Mouse (Mus musculus) erythroblast, embryonic 14.5 days (primary cell): Measurements from ENCODE around the gene Slc45a3. TPM values are rescaled to one million over a fixed set of nuclear protein-coding genes. Genes with fewer than 3 reads are reported as not detected.

Experiments used
- H3K27me3 ChIP-seq: 2 replicates; pipeline ENCODE4 v1.6.1; 2012; ENCODE audit warnings: inconsistent platforms; ENCODE audit not compliant: control insufficient read depth
- H3K36me3 ChIP-seq: 2 replicates; pipeline ENCODE4 v1.6.1; 2012; ENCODE audit warnings: mild to moderate bottlenecking, inconsistent platforms; ENCODE audit not compliant: control insufficient read depth
- H3K4me1 ChIP-seq: 2 replicates; pipeline ENCODE4 v1.6.1; 2012; ENCODE audit warnings: inconsistent platforms; ENCODE audit not compliant: control insufficient read depth
- H3K4me3 ChIP-seq: replicated peaks from 2 replicates; pipeline ENCODE3; 2012; ENCODE audit warnings: moderate library complexity, mild to moderate bottlenecking, inconsistent platforms
- H3K9me3 ChIP-seq: 2 replicates; pipeline ENCODE4 v1.6.1; 2012; ENCODE audit warnings: low read length, inconsistent platforms, mixed read lengths; ENCODE audit not compliant: control insufficient read depth
- GATA1 ChIP-seq: IDR thresholded peaks from 2 replicates; pipeline ENCODE4 v1.6.1; 2012; ENCODE audit warnings: low read length, inconsistent platforms, mixed read lengths
- TAL1 ChIP-seq: IDR thresholded peaks from 3 replicates; pipeline ENCODE4 v1.6.1; 2012; ENCODE audit warnings: low read length, inconsistent platforms, mixed read lengths
- polyA plus RNA-seq: library from polyadenylated mRNA; stranded (reverse); fragments of >175 nt; gene quantifications from 2 replicates; pipeline ENCODE4 v1.2.3, GENCODE M21; 2012

Slc45a3 gene
- 0.02 and 0.03 TPM in 2 replicates for polyA plus RNA-seq

- peaks cover 61% of the 10 kb centered on the region for H3K27me3 ChIP-seq
- no peaks in the 10 kb centered on the region; the same call in 1 of the 2 replicates for H3K9me3 ChIP-seq
- TF ChIP-seq TAL1, result no peak
- TF ChIP-seq GATA1, result no peak
- peak within 1 kb of the TSS; percentile 57 for H3K4me3 ChIP-seq
- H3K4me1 ChIP-seq, result peaks cover 4% of the 10 kb centered on the region
- H3K36me3 ChIP-seq, result no peaks in the 10 kb centered on the region
Observed at GRCm38 (mm10) chr1:131962606-131963084, at the start of gene Slc45a3. Gene Slc45a3, plus strand, starts transcription at chr1:131962967.

GRCm38 (mm10) chr1:131917634-131918033 is 45.1 kb upstream of the Slc45a3 start:
- H3K27me3 ChIP-seq, result no peaks in the 10 kb centered on the region
- peaks cover 14% of the 10 kb centered on the region for H3K4me1 ChIP-seq
- no peak overlapping the region for H3K4me3 ChIP-seq
- H3K9me3 ChIP-seq, result no peaks in the 10 kb centered on the region
- peaks cover 91% of the 10 kb centered on the region for H3K36me3 ChIP-seq
- no peak for TF ChIP-seq GATA1

GRCm38 (mm10) chr1:131919052-131919451 is 43.7 kb upstream of the Slc45a3 start:
- H3K27me3 ChIP-seq, result no peaks in the 10 kb centered on the region
- H3K4me3 ChIP-seq, result no peak overlapping the region
- peaks cover 97% of the 10 kb centered on the region for H3K36me3 ChIP-seq
- no peaks in the 10 kb centered on the region for H3K9me3 ChIP-seq
- no peak for TF ChIP-seq TAL1
- TF ChIP-seq GATA1, result no peak
- peaks cover 9% of the 10 kb centered on the region for H3K4me1 ChIP-seq

- peaks cover 100% of the 10 kb centered on the region for H3K36me3 ChIP-seq
- no peaks in the 10 kb centered on the region for H3K9me3 ChIP-seq
- H3K4me1 ChIP-seq, result peaks cover 4% of the 10 kb centered on the region
- H3K4me3 ChIP-seq, result no peak overlapping the region
- TF ChIP-seq TAL1, result no peak
- no peak for TF ChIP-seq GATA1
- no peaks in the 10 kb centered on the region for H3K27me3 ChIP-seq
Observed at GRCm38 (mm10) chr1:131922100-131922499, 40.7 kb upstream of the Slc45a3 start.

- H3K27me3 ChIP-seq, result no peaks in the 10 kb centered on the region
- TF ChIP-seq TAL1 (no peak), GATA1 (no peak)
Observed at GRCm38 (mm10) chr1:131933471-131933870, 29.3 kb upstream of the Slc45a3 start.

GRCm38 (mm10) chr1:131937659-131938305 is 25.0 kb upstream of the Slc45a3 start:
- Histone ChIP-seq H3K9me3 (no peaks in the 10 kb centered on the region), H3K4me3 (no peak overlapping the region), H3K4me1 (peaks cover 4% of the 10 kb centered on the region), H3K36me3 (peaks cover 61% of the 10 kb centered on the region), H3K27me3 (no peaks in the 10 kb centered on the region)
- TF ChIP-seq TAL1, result no peak
- TF ChIP-seq GATA1, result no peak

More at GRCm38 (mm10) chr1:131933471-131933870, 29.3 kb upstream of the Slc45a3 start:
- H3K4me1 ChIP-seq, result no peaks in the 10 kb centered on the region
- H3K9me3 ChIP-seq, result no peaks in the 10 kb centered on the region
- H3K36me3 ChIP-seq, result peaks cover 97% of the 10 kb centered on the region
- no peak overlapping the region for H3K4me3 ChIP-seq

- peaks cover 5% of the 10 kb centered on the region for H3K4me1 ChIP-seq
- no peaks in the 10 kb centered on the region for H3K9me3 ChIP-seq
- TF ChIP-seq TAL1 (no peak), GATA1 (no peak)
- H3K4me3 ChIP-seq, result no peak overlapping the region
- no peaks in the 10 kb centered on the region for H3K27me3 ChIP-seq
- H3K36me3 ChIP-seq, result peaks cover 50% of the 10 kb centered on the region
Observed at GRCm38 (mm10) chr1:131938811-131939210, 24.0 kb upstream of the Slc45a3 start.

GRCm38 (mm10) chr1:131940711-131941244 is 22.0 kb upstream of the Slc45a3 start:
- TF ChIP-seq GATA1 (no peak), TAL1 (no peak)
- no peaks in the 10 kb centered on the region for H3K9me3 ChIP-seq
- H3K36me3 ChIP-seq, result peaks cover 31% of the 10 kb centered on the region
- no peaks in the 10 kb centered on the region for H3K27me3 ChIP-seq
- peaks cover 7% of the 10 kb centered on the region for H3K4me1 ChIP-seq
- H3K4me3 ChIP-seq, result no peak overlapping the region

- no peaks in the 10 kb centered on the region for H3K9me3 ChIP-seq
- no peak overlapping the region for H3K4me3 ChIP-seq
- no peaks in the 10 kb centered on the region for H3K27me3 ChIP-seq
- peaks cover 25% of the 10 kb centered on the region for H3K36me3 ChIP-seq
- no peak for TF ChIP-seq TAL1
- TF ChIP-seq GATA1, result no peak
- H3K4me1 ChIP-seq, result peaks cover 9% of the 10 kb centered on the region
Observed at GRCm38 (mm10) chr1:131941501-131941900, 21.3 kb upstream of the Slc45a3 start.
